Mouse (Mus musculus) c-Kit-positive CD71-negative TER-119-negative erythroid progenitor cells, embryonic 14.5 days (primary cell): ENCODE data around the gene Gm765.

Experiments
- DNase-seq: peaks from one replicate; pipeline ENCODE4 v3.0.0-alpha.2; 2013; ENCODE audit warnings: low read depth

The Gm765 gene

DNA sequence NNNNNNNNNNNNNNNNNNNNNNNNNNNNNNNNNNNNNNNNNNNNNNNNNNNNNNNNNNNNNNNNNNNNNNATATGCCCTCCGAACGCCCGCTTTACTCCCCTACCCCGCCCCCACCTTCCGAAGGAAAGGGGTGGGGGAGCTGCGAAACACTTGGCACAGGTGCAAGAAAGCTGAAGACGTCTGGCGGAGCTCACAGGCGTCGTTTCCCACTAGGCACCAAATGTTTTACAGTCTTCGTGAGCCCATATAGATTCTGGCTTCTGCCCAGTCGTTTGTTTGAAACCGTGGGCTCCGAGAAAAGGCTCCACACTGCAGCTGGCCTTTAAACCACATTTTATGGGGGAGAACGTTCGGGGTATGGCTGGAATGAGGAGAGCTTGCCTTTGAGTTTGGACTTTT is 120.6 kb downstream of the Gm765 start:
- no peak for DNase-seq

DNA sequence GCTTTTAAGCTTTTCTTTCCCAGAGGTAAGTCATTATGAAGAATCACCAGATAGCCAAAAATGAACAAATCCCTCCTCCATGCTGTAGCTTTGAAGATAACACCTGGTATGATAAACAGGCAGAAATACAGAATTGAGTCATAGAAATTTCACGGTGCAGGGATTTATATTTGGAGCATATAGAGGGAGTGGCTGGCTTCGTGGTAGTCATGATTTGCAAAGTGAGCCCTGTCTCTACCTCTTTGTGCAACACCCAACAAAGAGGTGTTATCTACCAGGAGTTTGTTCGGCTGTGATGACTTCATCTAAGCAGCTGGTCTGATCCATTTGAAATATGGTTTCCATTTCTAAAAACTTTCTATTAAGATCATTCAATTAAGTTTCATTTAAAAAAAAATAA is 130.3 kb downstream of the Gm765 start:
- no peak for DNase-seq

GRCm38 (mm10) chr6:98210237-98210636 is 132.3 kb downstream of the Gm765 start:
- DNase-seq: no peak

GRCm38 (mm10) chr6:98208051-98208450 is 134.5 kb downstream of the Gm765 start:
- DNase-seq: no peak

DNA sequence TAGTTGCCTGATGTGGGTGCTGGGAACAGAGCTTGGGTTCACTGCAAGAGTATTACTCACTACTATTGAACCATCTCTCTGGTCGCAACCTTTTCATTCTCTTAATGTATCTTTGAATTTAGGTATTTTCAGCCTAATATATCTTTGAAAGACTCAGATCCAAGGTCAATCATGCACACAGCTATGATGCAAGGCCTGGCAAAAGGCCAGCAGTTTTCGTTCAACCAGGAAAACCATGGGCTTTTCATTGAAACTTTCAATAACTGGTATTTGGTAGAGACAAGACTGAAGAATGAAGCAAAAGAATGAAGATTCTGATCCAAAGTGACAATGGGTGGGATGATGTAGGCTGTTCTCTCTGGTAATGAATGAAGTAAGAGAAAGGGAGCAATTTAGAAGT is 143.8 kb downstream of the Gm765 start:
- DNase-seq: no peak

GRCm38 (mm10) chr6:98190745-98191442 is 151.7 kb downstream of the Gm765 start:
- no peak for DNase-seq
